Mouse (Mus musculus) spleen, adult 12 weeks (tissue): ENCODE data around the gene Gm3020.
"Not testable (repeated sequence)": the region's sequence is repeated elsewhere in the genome, so short reads cannot be mapped to it uniquely, and the experiment has no call there.

ENCODE experiments used
- DNase-seq: peaks from one replicate; pipeline ENCODE4 v3.0.0; 2022; ENCODE audit warnings: low spot score

Gene Gm3020

DNA sequence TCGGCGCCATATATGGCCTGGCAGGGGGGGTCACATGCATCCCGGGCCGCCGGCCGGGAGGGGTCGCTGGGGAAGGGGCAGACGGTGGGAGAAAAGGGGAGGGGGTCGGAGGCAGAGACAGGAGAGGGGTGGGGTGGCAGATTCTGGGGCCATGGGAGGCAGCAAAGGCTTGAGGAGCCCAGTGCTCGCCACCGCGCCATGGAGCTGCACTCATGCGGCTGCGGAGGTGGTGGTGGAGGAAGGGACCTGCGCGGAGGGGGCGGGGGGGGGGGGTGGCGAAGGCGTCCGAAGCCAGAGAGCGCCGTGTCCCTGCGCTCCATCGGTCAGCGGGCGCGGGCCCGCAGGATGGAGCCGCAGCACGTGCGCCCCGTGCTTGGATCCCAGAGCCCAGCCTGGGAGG lies at the start of gene Gm3020:
Gene Gm3020 (plus strand): TSS at position 301 of the 400 bp plus-strand sequence.
- DNase-seq, result not testable (repeated sequence)

DNA sequence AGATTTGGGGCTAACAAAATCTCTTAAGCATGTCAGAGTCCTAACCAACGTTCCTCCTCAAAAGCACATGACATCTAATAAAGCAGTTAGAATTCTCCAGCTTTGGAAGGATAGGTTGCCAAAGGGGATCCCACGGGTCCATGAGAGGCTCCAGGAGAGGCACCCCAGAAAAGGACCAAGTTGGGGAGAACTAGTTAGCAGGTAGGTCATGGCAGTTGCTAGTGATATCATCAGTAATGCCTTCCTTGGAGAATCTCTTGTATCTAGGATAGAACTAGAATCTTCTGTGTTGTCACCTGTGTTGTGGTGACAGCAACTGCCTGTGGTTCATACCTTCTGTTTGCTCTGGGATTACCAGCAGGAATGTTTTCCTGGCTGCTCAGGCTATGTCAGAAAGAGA lies 17.6 kb upstream of the Gm3020 start, which contains the start of gene Gm3012:
Gene Gm3012 (plus strand): TSS at position 301 of the 400 bp plus-strand sequence.
- not testable (repeated sequence) for DNase-seq

GRCm38 (mm10) chr14:3688483-3688882 lies 36.7 kb downstream of the Gm3020 start, which contains the start of gene Gm3043:
TSS of gene Gm3043 (plus strand) at chr14:3688783.
- not testable (repeated sequence) for DNase-seq
